Mouse (Mus musculus) forebrain, embryonic 13.5 days (tissue): ENCODE measurements around the gene Tmod1. TPM values are rescaled to one million over a fixed set of nuclear protein-coding genes. Genes with fewer than 3 reads are reported as not detected.

Experiments
- ATAC-seq: fragments of 200-750 bp; cut with Nextera tagmentation; 2 replicates; pipeline ENCODE4 v1.8.0; 2017
- H3K27ac ChIP-seq: fragments of 300-500 bp; sonication (generic); 2 replicates; pipeline ENCODE4 v1.5.1; 2015; ENCODE audit warnings: inconsistent platforms, mild to moderate bottlenecking, moderate library complexity
- H3K27me3 ChIP-seq: fragments of 300-500 bp; sonication (generic); 2 replicates; pipeline ENCODE4 v1.6.1; 2015; ENCODE audit warnings: mild to moderate bottlenecking, inconsistent platforms
- H3K36me3 ChIP-seq: fragments of 300-500 bp; sonication (generic); 2 replicates; pipeline ENCODE4 v1.6.1; 2015; ENCODE audit warnings: mild to moderate bottlenecking, inconsistent platforms; ENCODE audit not compliant: poor library complexity, severe bottlenecking
- H3K4me1 ChIP-seq: fragments of 300-500 bp; sonication (generic); 2 replicates; pipeline ENCODE4 v1.6.1; 2015; ENCODE audit warnings: inconsistent platforms
- H3K4me2 ChIP-seq: fragments of 300-500 bp; sonication (generic); 2 replicates; pipeline ENCODE4 v1.6.1; 2015; ENCODE audit warnings: inconsistent platforms, mild to moderate bottlenecking, moderate library complexity
- H3K4me3 ChIP-seq: fragments of 300-500 bp; sonication (generic); 2 replicates; pipeline ENCODE4 v1.5.1; 2015; ENCODE audit warnings: mild to moderate bottlenecking, inconsistent platforms
- H3K9ac ChIP-seq: fragments of 300-500 bp; sonication (generic); 2 replicates; pipeline ENCODE4 v1.6.1; 2015; ENCODE audit warnings: mild to moderate bottlenecking, inconsistent platforms
- H3K9me3 ChIP-seq: fragments of 300-500 bp; sonication (generic); replicated peaks from 2 replicates; pipeline ENCODE4 v1.6.1; 2016; ENCODE audit warnings: inconsistent platforms
- WGBS: fragments of 180-500 bp; shearing (Covaris S2); methylation state at CpG from one replicate; pipeline ENCODE4 v1.1.7; 2015; 5-methylcytosine and 5-hydroxymethylcytosine counted together
- polyA plus RNA-seq: library from polyadenylated mRNA; unstranded; fragments of >200 nt; fragmentation: Nextera tagmentation; extraction: Ambion mirVana; gene quantifications from 2 replicates; pipeline ENCODE4 v1.2.1, GENCODE M21; 2015

The Tmod1 gene
- polyA plus RNA-seq, 1 experiment from 2014 or later = 0.32 TPM

DNA sequence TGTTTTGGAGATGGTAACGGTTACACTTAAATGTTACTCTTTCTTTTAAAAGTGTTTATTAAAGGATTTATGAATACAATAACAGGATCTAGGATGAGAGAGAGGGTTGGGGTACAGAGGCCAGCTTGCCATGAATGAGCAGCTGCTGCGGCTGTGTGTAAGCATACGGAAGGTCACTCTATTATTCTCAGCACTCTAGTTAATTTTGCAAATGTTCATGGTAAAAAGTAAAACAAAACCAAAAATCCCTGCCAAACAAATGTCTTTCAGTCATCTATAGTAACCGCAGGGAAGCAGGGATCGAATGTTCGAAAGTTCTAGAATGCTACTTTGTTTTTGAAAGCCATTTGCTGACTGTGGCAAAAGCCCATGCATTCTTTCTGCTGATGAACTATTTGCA is 84.6 kb downstream of the Tmod1 start:
- Histone ChIP-seq H3K27me3 (no peaks in the 10 kb centered on the region), H3K9me3 (no peaks in the 10 kb centered on the region), H3K9ac (no peak overlapping the region), H3K4me3 (no peak overlapping the region), H3K36me3 (peaks cover 86% of the 10 kb centered on the region), H3K27ac (no peak overlapping the region), H3K4me1 (no peaks in the 10 kb centered on the region), H3K4me2 (no peak overlapping the region)
- no peak for ATAC-seq
- 89% methylated on average over 6 of the region's 6 CpGs for WGBS

DNA sequence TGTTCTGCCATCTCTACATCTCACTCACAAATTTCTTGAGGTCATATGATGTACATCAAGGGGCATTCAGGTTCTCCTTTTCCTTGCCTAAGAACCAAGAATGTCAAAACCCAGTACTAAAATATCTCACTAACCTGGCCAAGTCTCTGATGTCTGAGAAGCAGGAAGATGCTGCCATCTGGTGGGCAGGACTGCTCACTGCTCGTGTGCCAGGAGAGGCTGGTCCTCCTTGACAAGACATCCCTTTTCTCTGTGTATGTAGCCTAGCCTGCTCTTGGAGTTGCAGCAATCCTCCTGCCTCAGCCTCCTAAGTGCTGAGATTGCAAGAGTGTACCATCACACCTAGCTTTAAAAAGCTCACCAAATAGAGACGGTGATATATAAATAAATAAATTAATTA is 87.8 kb downstream of the Tmod1 start:
- H3K36me3 ChIP-seq = peaks cover 85% of the 10 kb centered on the region
- WGBS = 49% methylated on average over 2 of the region's 2 CpGs

DNA sequence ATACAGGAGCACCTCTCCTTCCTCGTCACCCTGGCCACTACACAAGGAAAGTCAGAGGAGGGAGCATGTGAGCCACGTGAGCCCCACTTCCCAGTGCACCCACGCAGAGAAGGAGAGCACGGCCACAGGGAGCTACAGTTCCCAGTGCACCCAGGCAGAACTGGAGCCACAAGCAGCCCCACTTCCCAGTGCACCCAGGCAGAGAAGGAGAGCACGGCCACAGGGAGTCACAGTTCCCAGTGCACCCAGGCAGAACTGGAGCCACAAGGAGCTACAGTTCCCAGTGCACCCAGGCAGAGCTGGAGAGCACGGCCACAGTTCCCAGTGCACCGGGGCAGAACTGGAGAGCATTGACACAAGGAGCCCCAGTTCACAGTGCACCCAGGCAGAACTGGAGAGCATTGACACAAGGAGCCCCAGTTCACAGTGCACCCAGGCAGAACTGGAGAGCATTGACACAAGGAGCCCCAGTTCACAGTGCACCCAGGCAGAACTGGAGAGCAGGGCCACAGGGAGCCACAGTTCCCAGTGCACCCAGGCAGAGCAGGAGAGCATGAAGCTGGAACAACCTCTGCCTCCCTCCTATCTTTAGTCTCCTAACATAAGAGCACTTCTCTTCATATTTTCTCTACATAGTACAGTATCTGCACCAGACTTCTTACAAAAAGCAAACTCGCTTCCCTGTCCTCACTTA is 90.7 kb downstream of the Tmod1 start:
- H3K27me3 ChIP-seq = no peaks in the 10 kb centered on the region
- H3K4me1 ChIP-seq = no peaks in the 10 kb centered on the region
- H3K9me3 ChIP-seq = no peaks in the 10 kb centered on the region
- no peak for ATAC-seq
- no peak overlapping the region for H3K9ac ChIP-seq
- H3K4me3 ChIP-seq = no peak overlapping the region
- H3K36me3 ChIP-seq = peaks cover 87% of the 10 kb centered on the region
- 92% methylated on average over 8 of the region's 8 CpGs for WGBS
- H3K27ac ChIP-seq = no peak overlapping the region
- no peak overlapping the region for H3K4me2 ChIP-seq

More for the DNA sequence above, 87.8 kb downstream of the Tmod1 start:
- Histone ChIP-seq H3K4me2 (no peak overlapping the region), H3K27ac (no peak overlapping the region), H3K4me3 (no peak overlapping the region), H3K9ac (no peak overlapping the region), H3K27me3 (no peaks in the 10 kb centered on the region), H3K9me3 (no peaks in the 10 kb centered on the region), H3K4me1 (no peaks in the 10 kb centered on the region)
- peak; percentile 59; the same call in 1 of the 2 replicates for ATAC-seq

DNA sequence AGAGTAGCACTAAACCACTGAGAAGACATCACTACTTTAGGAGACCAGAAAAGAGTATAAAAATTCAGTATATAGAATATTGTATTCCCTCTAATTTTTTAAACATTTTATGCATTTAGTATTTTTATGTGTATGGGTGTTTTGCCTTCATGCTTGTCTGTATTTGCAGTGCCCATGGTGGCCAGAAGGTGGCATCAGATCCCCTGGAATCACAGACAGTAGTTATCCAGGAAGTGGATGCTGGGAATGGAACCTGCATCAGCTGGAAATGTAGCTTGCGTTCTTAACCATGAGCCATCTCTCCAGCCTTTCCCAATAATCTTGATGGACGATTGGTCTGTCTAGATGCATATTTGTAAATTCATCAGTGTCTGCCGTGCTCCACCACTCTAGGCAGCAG is 91.5 kb downstream of the Tmod1 start:
- ATAC-seq = no peak
- H3K9ac ChIP-seq = no peak overlapping the region
- H3K9me3 ChIP-seq = no peaks in the 10 kb centered on the region
- no peaks in the 10 kb centered on the region for H3K4me1 ChIP-seq
- H3K36me3 ChIP-seq = peaks cover 86% of the 10 kb centered on the region
- H3K27me3 ChIP-seq = no peaks in the 10 kb centered on the region
- H3K4me2 ChIP-seq = no peak overlapping the region
- H3K27ac ChIP-seq = no peak overlapping the region
- no peak overlapping the region for H3K4me3 ChIP-seq
- WGBS = 63% methylated on average over 3 of the region's 3 CpGs

DNA sequence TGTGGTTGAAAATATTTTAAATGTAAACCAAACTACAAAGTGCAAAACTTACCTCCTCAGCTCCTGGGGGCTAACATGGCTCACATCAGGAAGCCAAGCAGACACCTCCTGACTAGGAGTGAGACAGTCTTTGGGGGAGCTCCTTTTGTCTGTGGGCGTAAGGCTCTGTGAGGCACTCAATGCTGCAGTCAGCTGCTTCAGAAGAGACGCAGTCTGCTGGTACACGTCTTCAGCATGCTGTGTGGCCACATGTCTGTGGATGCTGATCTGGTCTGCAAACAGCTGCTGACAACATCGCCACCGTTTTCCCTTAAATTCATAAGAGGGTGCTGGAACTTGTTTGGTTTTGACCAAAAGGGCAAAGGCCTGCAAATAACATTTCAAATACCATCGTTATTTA is 93.1 kb downstream of the Tmod1 start:
- Histone ChIP-seq H3K27me3 (no peaks in the 10 kb centered on the region), H3K9me3 (no peaks in the 10 kb centered on the region), H3K4me3 (no peak overlapping the region), H3K36me3 (peaks cover 78% of the 10 kb centered on the region), H3K4me2 (no peak overlapping the region), H3K9ac (no peak overlapping the region), H3K27ac (no peak overlapping the region), H3K4me1 (peaks cover 5% of the 10 kb centered on the region)
- WGBS = 81% methylated on average over 6 of the region's 6 CpGs
- no peak for ATAC-seq

DNA sequence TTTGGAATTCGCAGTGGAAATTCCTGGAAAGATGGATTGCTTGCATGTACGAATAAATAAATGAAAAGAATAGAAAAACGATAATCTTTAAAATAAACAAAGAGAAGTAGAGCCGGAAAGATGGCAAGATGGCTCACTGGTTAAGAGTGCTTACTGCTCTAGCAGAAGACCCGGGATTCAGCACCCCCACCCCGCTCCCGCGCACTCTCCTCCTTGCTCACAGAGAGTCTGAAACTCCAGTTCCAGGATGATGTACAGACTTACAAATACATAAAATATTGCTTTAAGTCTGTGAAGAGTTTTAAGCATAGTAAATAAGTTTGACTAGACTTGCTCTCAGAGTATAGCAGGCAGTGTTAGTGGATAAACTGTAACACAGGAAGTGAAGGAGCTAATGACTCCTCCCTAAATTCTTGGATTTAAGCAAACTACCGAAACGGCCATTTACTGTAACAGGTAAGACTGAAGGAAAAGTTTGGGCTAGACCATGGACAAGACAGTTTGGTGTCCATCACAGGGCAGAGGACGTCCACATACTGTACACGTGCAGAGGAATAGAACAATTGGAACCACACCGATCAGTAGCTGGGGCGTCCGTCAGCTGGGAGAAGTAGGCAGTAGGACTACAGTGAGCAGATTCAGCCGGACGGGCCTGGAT is 99.0 kb downstream of the Tmod1 start:
- Histone ChIP-seq H3K4me2 (peak overlapping the region; percentile 87), H3K4me3 (peak overlapping the region; percentile 93)

DNA sequence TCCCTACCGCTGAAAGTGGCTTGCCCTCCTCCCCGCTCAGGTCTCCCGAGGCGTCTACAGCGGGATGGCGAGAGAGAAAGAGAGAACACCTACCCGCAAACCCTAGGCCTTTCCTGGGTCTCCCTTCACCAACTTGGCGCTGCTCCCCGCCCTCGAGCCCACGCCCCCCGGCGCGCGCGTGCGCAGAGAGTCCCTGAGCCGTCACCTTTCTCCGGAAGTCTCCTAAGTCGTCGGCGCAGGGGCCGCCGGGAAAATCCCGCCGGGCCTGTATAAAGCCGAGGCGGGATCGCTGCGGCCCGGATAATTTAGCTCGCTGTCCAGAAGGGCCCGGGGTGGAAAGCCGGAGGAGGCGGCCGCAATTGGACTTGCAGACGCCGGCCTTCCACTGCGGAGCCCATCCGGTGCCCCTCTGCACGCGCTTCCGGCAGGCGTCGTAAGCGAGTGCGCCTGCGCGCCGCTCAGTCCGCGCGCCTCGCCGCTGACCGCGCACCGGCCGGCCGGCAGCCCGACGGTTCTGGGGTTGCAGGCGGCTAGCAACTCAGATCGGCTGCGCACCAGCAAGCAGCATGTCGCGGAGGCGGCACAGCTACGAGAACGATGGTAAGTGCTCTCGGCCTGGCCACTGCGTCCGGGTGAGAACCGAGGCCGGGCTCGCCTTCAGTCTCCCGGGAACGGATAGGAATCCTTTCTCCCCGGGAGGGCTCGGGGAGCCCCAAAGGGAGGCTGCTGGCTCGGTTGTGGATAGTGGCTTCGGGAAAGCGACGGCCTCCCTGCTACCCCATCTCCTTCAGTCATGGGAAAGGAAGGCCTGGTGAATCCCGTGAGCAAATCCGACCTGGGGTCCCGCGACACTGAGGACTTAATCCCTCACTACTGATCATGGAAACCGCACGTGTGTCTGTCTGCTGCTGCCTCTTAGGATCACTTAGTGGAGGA is 99.8 kb downstream of the Tmod1 start, which contains the start of the genes Ncbp1 and Tstd2:
Gene Ncbp1, plus strand, starts transcription at position 327 of the 936 bp plus-strand sequence.
Gene Tstd2, minus strand, starts transcription at position 408 of the 936 bp plus-strand sequence.
- under 1% methylated on average over 86 of the region's 90 CpGs for WGBS
- peak within 1 kb of the TSS; percentile 96 for H3K9ac ChIP-seq

More for the DNA sequence above, 99.0 kb downstream of the Tmod1 start:
- Histone ChIP-seq H3K27ac (peak overlapping the region; percentile 97), H3K4me1 (peaks cover 28% of the 10 kb centered on the region), H3K9me3 (no peaks in the 10 kb centered on the region), H3K27me3 (no peaks in the 10 kb centered on the region), H3K36me3 (peaks cover 27% of the 10 kb centered on the region), H3K9ac (peak overlapping the region; percentile 96)
- ATAC-seq = peak; percentile 86
- WGBS = 9% methylated on average over 17 of the region's 17 CpGs

DNA sequence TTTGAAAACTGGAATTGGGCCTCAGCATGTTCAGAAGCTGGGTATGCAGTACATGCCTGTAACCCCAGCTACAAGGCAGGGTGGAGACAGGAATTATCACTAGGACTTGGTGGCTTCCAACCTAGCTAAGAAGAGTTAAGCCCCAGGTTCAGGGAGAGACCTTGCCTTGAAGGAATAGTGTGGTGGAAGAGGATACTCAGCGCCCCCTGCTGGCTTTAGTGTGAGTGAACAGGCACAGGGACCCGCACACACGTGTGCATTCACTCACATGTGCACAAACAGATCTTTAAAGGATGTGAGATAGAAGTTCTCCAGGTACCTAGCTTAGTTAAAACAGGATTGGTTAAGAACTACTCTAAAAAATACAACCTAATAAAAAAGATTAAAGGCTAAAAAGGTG is 105.6 kb downstream of the Tmod1 start:
- H3K27ac ChIP-seq = no peak overlapping the region
- H3K9ac ChIP-seq = no peak overlapping the region
- no peak overlapping the region for H3K4me2 ChIP-seq
- peaks cover 14% of the 10 kb centered on the region for H3K4me1 ChIP-seq
- 72% methylated on average over 3 of the region's 3 CpGs for WGBS
- no peak overlapping the region for H3K4me3 ChIP-seq
- H3K27me3 ChIP-seq = no peaks in the 10 kb centered on the region
- no peaks in the 10 kb centered on the region for H3K9me3 ChIP-seq
- H3K36me3 ChIP-seq = peaks cover 36% of the 10 kb centered on the region
- no peak for ATAC-seq

More for the DNA sequence above, 99.8 kb downstream of the Tmod1 start, which contains the start of the genes Ncbp1 and Tstd2:
- Histone ChIP-seq H3K27ac (peak within 1 kb of the TSS; percentile 97), H3K27me3 (no peaks in the 10 kb centered on the region), H3K9me3 (no peaks in the 10 kb centered on the region), H3K36me3 (peaks cover 19% of the 10 kb centered on the region), H3K4me1 (peaks cover 28% of the 10 kb centered on the region), H3K4me2 (peak within 1 kb of the TSS; percentile 87), H3K4me3 (peak within 1 kb of the TSS; percentile 93)
- ATAC-seq = peak; percentile 92

DNA sequence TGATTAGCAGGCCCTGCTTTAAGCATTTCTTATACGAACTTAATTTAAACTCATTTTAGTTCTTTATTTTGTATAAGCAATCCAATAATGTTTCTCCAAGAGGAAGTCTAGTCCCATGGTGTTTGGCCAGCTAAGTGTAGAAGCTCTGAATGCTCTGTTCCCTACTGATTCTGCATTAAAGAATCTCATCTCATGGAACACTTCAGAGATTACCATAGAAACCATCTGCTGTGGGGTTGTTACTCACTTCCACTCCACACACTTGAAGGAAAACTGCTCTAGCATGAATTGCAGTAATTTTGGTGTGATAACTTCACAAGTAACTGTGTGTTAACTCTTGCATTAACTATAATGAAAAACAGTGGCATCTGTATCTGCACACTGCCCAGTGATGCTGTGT is 108.1 kb downstream of the Tmod1 start:
- WGBS = 72% methylated on average over 1 of the region's 1 CpGs
- H3K27me3 ChIP-seq = no peaks in the 10 kb centered on the region
- H3K9ac ChIP-seq = no peak overlapping the region
- H3K27ac ChIP-seq = no peak overlapping the region
- no peak overlapping the region for H3K4me2 ChIP-seq
- H3K4me1 ChIP-seq = no peaks in the 10 kb centered on the region
- no peak for ATAC-seq
- H3K9me3 ChIP-seq = no peaks in the 10 kb centered on the region
- H3K4me3 ChIP-seq = no peak overlapping the region
- H3K36me3 ChIP-seq = peaks cover 58% of the 10 kb centered on the region

DNA sequence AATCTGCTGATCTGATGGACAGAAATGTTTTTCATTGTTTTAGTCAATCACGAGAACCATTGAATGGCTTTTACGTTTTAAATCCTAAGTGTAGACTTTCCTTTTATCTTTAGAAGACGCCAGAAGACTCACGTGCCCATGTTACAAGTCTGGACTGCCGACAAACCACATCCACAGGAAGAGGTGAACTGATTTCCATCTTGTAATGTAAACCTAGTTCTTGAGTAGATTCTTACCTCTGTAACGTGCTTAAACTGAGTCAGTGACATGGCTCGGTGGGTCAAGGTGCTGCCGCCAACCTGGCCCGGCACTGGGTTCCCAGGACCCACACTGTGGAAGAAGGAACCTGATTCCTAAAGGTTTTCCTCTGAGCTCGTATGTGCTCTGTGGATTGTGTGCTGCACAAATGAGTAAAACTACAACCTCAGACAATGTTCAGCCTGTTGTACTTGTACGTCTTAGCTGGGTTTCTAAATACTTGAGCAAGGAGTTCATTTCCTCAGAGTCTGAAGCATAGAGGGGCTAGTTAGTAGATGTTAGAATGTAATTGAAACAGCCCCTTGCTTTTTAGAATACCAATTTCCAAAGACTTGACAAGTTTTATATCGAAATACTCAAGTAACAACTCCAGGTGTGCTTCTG is 113.3 kb downstream of the Tmod1 start:
- Histone ChIP-seq H3K27ac (no peak overlapping the region), H3K4me1 (no peaks in the 10 kb centered on the region), H3K4me3 (no peak overlapping the region), H3K36me3 (peaks cover 90% of the 10 kb centered on the region), H3K4me2 (no peak overlapping the region), H3K27me3 (no peaks in the 10 kb centered on the region), H3K9ac (no peak overlapping the region), H3K9me3 (no peaks in the 10 kb centered on the region)
- 95% methylated on average over 12 of the region's 12 CpGs for WGBS
- ATAC-seq = no peak

DNA sequence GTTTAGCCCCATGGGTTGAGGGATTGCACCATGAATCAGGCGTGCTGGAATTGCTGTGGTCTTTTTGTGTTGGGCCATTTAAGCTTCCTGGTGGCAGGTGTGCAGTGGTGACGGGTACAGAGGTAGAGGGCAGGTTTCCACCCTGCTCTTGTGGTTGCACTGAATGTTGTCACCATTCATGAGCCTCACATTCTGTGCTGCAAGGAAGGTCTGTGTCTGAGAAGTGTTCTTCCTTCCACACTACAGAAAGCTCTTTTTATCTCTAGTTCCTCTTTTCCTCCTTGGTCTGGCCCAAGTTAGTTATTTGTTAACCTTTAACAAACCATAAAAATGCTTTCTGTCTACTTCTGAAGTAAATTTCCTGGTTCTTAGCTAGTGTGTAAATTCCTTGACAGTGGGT is 125.3 kb downstream of the Tmod1 start:
- ATAC-seq = no peak
- H3K36me3 ChIP-seq = peaks cover 94% of the 10 kb centered on the region

More for the DNA sequence above, 125.3 kb downstream of the Tmod1 start:
- H3K4me1 ChIP-seq = no peaks in the 10 kb centered on the region
- no peak overlapping the region for H3K4me3 ChIP-seq
- 89% methylated on average over 2 of the region's 2 CpGs for WGBS
- no peaks in the 10 kb centered on the region for H3K9me3 ChIP-seq
- H3K27ac ChIP-seq = no peak overlapping the region
- no peaks in the 10 kb centered on the region for H3K27me3 ChIP-seq
- H3K9ac ChIP-seq = no peak overlapping the region
- H3K4me2 ChIP-seq = no peak overlapping the region
